Mouse (Mus musculus): ENCODE results near the gene Dcn. TPM values are rescaled to one million over a fixed set of nuclear protein-coding genes. Genes with fewer than 3 reads are reported as not detected.
A peak's percentile ranks its signal among the peaks of the same experiment; 100 is the strongest.

The Dcn gene
- polyA plus RNA-seq (2012; rRNA removed) = 27.0 and 44.1 TPM in 2 replicates

DNA sequence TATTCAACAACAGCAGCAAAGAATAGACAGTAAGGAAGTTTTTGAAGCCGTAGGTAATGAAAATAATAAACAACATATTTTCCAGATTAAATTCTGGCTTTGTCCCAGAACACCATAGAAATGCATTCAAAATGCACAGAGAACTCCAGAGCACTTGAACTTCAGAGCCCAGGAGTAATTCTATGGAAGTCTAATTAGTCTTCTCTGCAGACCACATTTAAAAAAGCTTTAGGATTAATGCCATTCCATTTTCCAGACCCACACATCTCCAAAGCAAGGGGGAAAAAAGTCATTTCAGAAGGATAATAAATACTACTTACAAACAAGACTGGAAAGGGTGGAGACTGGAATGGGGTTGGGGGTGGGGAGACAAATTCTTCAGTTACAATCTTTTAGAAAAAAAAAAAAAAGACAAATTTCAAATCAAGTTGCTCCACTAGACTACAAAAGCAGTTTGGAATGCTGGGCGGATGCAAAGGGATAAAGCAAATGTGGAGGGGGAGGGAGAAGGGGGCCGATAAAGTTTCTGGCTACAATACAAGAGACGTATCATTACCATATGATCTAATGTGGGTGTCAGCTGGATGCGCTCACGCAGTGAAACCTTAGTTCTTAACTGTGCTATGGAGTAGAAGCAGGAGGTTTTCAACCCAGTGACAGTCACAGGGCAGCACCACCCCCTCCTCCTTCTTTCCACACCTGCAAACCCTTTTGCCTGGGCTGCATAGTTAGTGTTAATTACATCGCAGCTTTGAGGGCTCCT lies at the start of gene Dcn:
TSS of gene Dcn (plus strand) at position 606 of the 763 bp plus-strand sequence.
- peaks cover 2% of the 10 kb centered on the region; the same call in 1 of the 2 replicates for H3K4me1 ChIP-seq (ENCODE audit: control insufficient read depth, insufficient read depth, low read length)
- peak within 1 kb of the TSS; percentile 29 for H3K27ac ChIP-seq (ENCODE audit: control insufficient read depth, insufficient read depth, low read depth, low read length)
- H3K36me3 ChIP-seq (ENCODE audit: control insufficient read depth, insufficient read depth, low read length) = no peaks in the 10 kb centered on the region
- H3K4me3 ChIP-seq (ENCODE audit: control insufficient read depth, low read depth, low read length) = peak within 1 kb of the TSS; percentile 8
- TF ChIP-seq CTCF (IDR thresholded peaks at IDR 0.05; ENCODE audit: control insufficient read depth, insufficient read depth, insufficient replicate concordance, low read depth, low read length) (no peak), POLR2A (IDR thresholded peaks at IDR 0.05; ENCODE audit: control insufficient read depth, low read depth, low read length) (no peak)
- no peaks in the 10 kb centered on the region for H3K27me3 ChIP-seq (ENCODE audit: control insufficient read depth, insufficient read depth, low read length)

DNA sequence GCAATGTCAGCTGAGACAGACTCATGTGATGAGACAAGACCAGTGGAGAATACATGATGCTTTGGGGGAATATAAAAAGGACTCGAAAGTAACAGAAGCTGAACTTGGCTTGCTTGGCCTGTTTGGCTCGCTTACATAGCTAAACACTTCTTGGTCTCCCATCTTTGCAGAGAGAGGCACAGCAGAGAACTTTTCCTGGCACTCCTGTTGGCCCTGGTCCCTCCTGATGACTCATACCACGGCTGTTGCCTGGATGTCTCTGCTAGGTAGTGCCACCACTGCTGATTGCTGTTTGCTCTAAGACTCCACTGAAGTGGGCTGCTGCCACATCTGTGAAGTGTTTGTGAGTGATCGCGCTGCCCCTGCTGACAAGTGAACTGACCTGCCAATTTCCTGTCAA lies 42.7 kb upstream of the Dcn start:
- no peaks in the 10 kb centered on the region for H3K36me3 ChIP-seq (ENCODE audit: control insufficient read depth, insufficient read depth, low read length)
- H3K4me3 ChIP-seq (ENCODE audit: control insufficient read depth, low read depth, low read length) = no peak overlapping the region
- no peaks in the 10 kb centered on the region for H3K4me1 ChIP-seq (ENCODE audit: control insufficient read depth, insufficient read depth, low read length)
- H3K27ac ChIP-seq (ENCODE audit: control insufficient read depth, insufficient read depth, low read depth, low read length) = no peak overlapping the region
- H3K27me3 ChIP-seq (ENCODE audit: control insufficient read depth, insufficient read depth, low read length) = no peaks in the 10 kb centered on the region
- TF ChIP-seq POLR2A (IDR thresholded peaks at IDR 0.05; ENCODE audit: control insufficient read depth, low read depth, low read length) = no peak
- no peak for TF ChIP-seq CTCF (IDR thresholded peaks at IDR 0.05; ENCODE audit: control insufficient read depth, insufficient read depth, insufficient replicate concordance, low read depth, low read length)

- Histone ChIP-seq H3K36me3 (ENCODE audit: control insufficient read depth, insufficient read depth, low read length) (no peaks in the 10 kb centered on the region), H3K27ac (ENCODE audit: control insufficient read depth, insufficient read depth, low read depth, low read length) (no peak overlapping the region), H3K4me3 (ENCODE audit: control insufficient read depth, low read depth, low read length) (no peak overlapping the region), H3K4me1 (ENCODE audit: control insufficient read depth, insufficient read depth, low read length) (no peaks in the 10 kb centered on the region), H3K27me3 (ENCODE audit: control insufficient read depth, insufficient read depth, low read length) (no peaks in the 10 kb centered on the region)
- no peak for TF ChIP-seq CTCF (IDR thresholded peaks at IDR 0.05; ENCODE audit: control insufficient read depth, insufficient read depth, insufficient replicate concordance, low read depth, low read length)
- TF ChIP-seq POLR2A (IDR thresholded peaks at IDR 0.05; ENCODE audit: control insufficient read depth, low read depth, low read length) = no peak
Observed at GRCm38 (mm10) chr10:97442300-97442699, 37.1 kb upstream of the Dcn start.

DNA sequence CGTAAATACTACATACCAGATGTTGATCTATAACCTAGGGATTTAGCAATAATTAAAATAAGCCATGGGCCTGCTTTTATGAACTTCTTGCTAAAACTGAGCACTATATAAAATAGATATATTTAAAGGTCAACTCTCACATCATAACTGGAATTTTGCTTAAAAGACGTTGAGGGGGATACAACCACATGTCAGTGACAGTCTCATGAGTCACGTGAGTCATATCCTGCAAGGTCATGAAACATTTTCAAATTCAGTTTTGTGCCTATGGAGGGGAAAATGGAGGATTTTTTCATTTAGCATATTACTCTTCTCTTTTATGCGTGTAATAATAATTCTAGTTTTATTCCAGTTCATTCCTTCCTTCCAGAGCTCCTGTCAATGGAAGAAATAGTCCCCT lies 32.9 kb upstream of the Dcn start:
- H3K4me3 ChIP-seq (ENCODE audit: control insufficient read depth, low read depth, low read length) = no peak overlapping the region
- H3K27me3 ChIP-seq (ENCODE audit: control insufficient read depth, insufficient read depth, low read length) = no peaks in the 10 kb centered on the region
- H3K4me1 ChIP-seq (ENCODE audit: control insufficient read depth, insufficient read depth, low read length) = no peaks in the 10 kb centered on the region
- no peak overlapping the region for H3K27ac ChIP-seq (ENCODE audit: control insufficient read depth, insufficient read depth, low read depth, low read length)
- H3K36me3 ChIP-seq (ENCODE audit: control insufficient read depth, insufficient read depth, low read length) = no peaks in the 10 kb centered on the region
- TF ChIP-seq CTCF (IDR thresholded peaks at IDR 0.05; ENCODE audit: control insufficient read depth, insufficient read depth, insufficient replicate concordance, low read depth, low read length) (no peak), POLR2A (IDR thresholded peaks at IDR 0.05; ENCODE audit: control insufficient read depth, low read depth, low read length) (no peak)

DNA sequence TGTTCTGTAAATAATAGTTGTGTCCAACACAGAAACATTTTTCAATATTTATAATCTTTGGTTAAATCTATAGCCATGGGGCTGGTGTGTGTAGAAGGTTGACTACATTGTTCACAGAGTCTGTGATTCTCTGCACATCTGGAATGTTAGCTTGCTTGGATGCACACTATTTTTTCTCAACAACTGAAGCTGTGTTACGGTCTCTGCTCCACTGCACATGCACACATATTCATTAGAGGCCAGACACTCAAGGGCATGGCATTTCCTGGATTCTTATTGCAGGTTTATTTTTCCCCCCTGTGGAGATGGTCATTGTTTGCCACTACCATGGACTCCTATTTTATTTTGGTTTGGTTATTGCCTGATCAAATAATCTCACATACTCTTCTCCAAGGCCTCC lies 26.5 kb upstream of the Dcn start:
- Histone ChIP-seq H3K27me3 (ENCODE audit: control insufficient read depth, insufficient read depth, low read length) (no peaks in the 10 kb centered on the region), H3K36me3 (ENCODE audit: control insufficient read depth, insufficient read depth, low read length) (no peaks in the 10 kb centered on the region), H3K27ac (ENCODE audit: control insufficient read depth, insufficient read depth, low read depth, low read length) (no peak overlapping the region), H3K4me1 (ENCODE audit: control insufficient read depth, insufficient read depth, low read length) (no peaks in the 10 kb centered on the region), H3K4me3 (ENCODE audit: control insufficient read depth, low read depth, low read length) (no peak overlapping the region)
- TF ChIP-seq POLR2A (IDR thresholded peaks at IDR 0.05; ENCODE audit: control insufficient read depth, low read depth, low read length) (no peak), CTCF (IDR thresholded peaks at IDR 0.05; ENCODE audit: control insufficient read depth, insufficient read depth, insufficient replicate concordance, low read depth, low read length) (no peak)

GRCm38 (mm10) chr10:97453529-97453928 lies 25.9 kb upstream of the Dcn start:
- Histone ChIP-seq H3K36me3 (ENCODE audit: control insufficient read depth, insufficient read depth, low read length) (no peaks in the 10 kb centered on the region), H3K27ac (ENCODE audit: control insufficient read depth, insufficient read depth, low read depth, low read length) (no peak overlapping the region), H3K4me3 (ENCODE audit: control insufficient read depth, low read depth, low read length) (no peak overlapping the region), H3K4me1 (ENCODE audit: control insufficient read depth, insufficient read depth, low read length) (no peaks in the 10 kb centered on the region), H3K27me3 (ENCODE audit: control insufficient read depth, insufficient read depth, low read length) (no peaks in the 10 kb centered on the region)
- TF ChIP-seq POLR2A (IDR thresholded peaks at IDR 0.05; ENCODE audit: control insufficient read depth, low read depth, low read length) = no peak
- no peak for TF ChIP-seq CTCF (IDR thresholded peaks at IDR 0.05; ENCODE audit: control insufficient read depth, insufficient read depth, insufficient replicate concordance, low read depth, low read length)

GRCm38 (mm10) chr10:97456993-97457392 lies 22.4 kb upstream of the Dcn start:
- no peaks in the 10 kb centered on the region for H3K4me1 ChIP-seq (ENCODE audit: control insufficient read depth, insufficient read depth, low read length)
- no peaks in the 10 kb centered on the region for H3K36me3 ChIP-seq (ENCODE audit: control insufficient read depth, insufficient read depth, low read length)
- no peak overlapping the region for H3K27ac ChIP-seq (ENCODE audit: control insufficient read depth, insufficient read depth, low read depth, low read length)
- no peak overlapping the region for H3K4me3 ChIP-seq (ENCODE audit: control insufficient read depth, low read depth, low read length)
- no peak for TF ChIP-seq CTCF (IDR thresholded peaks at IDR 0.05; ENCODE audit: control insufficient read depth, insufficient read depth, insufficient replicate concordance, low read depth, low read length)
- no peak for TF ChIP-seq POLR2A (IDR thresholded peaks at IDR 0.05; ENCODE audit: control insufficient read depth, low read depth, low read length)
- no peaks in the 10 kb centered on the region for H3K27me3 ChIP-seq (ENCODE audit: control insufficient read depth, insufficient read depth, low read length)
